Mouse (Mus musculus) ZHBTc4 (cell line): ENCODE data around the gene Fndc5.

ENCODE experiments used
- DNase-seq: peaks from one replicate; pipeline ENCODE4 v3.0.0-alpha.2; 2011; ENCODE audit warnings: low read depth, low spot score

Fndc5 gene

DNA sequence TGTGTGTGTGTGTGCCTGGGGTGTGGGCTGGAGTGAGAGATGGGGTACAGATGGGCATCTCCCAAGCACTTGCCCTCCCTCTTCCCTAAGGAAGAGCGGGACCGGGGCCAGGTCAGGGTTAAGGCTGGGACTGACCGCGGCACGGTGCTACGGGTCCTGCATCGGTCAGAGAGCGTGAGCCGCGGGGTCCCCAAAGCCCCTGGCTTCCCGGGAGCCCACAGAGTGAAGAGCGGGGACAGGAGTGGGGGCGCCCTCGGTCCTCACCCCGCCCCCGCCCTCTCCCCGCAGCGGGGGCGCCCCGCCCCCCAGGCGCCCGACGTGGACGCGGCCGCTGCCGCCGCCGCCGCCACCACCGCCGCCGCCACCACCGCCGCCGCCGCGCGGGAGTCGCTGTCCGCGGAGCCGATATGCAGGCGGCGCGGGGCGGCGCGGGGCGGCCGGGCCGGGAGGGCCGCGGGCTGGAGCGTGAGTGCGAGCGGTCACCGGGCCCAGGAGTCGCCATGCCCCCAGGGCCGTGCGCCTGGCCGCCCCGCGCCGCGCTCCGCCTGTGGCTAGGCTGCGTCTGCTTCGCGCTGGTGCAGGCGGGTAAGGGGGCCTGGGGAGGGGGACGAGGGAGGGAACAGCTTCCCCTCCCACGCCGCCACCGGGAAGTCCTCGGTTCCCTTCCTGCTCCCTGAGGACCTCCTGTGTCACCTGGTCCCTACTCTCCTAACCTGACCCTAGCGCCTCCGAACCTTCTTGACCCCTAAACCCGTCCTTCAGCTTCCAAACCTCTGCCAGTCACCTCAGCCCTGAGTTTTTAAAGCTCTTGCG lies at the start of gene Fndc5:
Gene Fndc5 (plus strand): TSS at position 421 of the 813 bp plus-strand sequence.
- DNase-seq = peak; percentile 31

DNA sequence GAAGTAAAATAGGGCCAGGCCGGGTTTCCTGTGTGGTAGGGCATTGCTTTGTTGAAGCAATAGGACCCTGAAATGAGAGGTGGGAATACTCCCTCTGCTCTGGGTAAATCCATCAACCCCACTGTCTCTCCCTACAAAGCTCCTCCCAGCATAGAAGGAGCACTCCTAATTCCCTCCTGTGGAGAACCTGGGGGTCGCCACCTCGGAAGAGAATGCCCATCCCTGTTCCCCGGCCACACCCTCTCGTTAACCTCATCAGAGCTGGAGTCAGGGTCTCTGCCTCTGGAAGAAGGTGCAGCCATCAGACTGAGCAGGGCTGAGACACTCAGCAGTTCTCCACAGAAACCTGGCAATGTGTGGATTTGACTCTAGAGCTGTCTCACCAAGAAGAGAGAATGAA lies 48.9 kb upstream of the Fndc5 start:
- peak; percentile 71 for DNase-seq

DNA sequence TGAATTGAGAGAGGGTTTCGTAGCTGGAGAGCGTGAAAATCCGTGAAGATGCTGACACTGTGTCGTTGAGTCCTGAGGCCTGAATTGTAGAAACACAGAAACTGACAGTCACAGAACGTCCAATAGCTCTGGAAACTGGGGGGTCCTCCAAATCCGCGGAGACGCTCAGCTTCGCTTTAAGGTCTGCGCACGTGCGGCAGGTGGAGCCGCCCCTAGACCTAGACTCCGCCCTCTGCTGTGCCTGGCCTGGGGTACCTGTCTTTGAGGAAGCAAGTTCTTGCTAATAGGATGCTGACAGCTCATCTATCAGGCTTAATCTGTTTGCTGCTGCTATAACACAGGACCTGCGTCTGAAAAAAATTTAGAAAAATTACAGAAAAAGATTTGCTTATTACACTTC lies 41.5 kb upstream of the Fndc5 start:
- DNase-seq = no peak

DNA sequence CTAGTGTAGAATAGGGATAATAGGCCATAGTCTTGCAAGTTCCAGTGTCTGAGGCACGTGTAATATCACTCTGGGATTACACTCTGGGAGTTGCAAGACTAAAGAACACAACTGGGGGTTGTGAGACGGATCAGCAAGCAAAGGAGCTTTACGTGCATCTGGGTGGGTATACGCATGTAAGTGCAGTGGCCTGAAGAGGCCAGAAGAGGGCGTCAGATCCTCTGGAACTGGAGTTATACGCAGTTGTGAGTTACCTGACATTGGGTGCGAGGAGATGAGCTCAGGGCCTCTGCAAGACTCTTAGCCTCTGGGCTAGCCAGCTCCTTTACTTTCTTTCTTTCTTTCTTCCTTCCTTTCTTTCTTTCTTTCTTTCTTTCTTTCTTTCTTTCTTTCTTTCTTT lies 39.8 kb upstream of the Fndc5 start:
- peak; percentile 65 for DNase-seq

DNA sequence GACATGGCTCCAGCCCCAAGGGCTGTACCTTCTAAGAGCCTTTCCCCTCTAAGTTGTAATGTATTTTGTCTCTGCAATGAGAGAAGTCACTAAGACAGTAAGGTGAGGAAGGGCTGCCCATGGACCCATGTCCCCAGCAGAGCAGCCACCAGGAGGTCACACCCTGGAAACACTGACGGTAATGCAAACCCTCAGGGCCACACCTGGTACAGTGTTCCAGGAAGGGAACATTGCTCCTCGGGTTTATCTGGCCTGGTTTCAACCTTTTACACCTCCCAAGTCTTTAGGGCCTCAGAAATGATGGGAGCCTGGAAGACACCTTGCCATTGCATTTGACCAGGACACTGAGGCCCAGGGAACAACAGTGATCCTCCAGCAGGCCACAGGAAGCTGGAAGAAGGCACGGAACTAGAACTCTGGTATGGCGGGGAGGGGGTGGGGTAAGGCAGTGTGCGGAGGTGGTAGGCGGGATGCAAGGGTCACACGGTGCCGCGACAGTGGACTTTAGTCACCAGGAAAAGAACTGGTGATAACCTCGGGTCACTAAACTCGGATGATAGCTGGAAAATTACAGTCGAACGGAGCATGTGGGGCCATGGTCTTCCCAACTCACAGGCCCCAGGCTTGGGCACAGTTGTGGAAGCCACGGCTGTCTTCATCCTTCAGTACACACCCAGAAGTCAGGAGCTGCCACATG lies 34.5 kb upstream of the Fndc5 start:
- no peak for DNase-seq

DNA sequence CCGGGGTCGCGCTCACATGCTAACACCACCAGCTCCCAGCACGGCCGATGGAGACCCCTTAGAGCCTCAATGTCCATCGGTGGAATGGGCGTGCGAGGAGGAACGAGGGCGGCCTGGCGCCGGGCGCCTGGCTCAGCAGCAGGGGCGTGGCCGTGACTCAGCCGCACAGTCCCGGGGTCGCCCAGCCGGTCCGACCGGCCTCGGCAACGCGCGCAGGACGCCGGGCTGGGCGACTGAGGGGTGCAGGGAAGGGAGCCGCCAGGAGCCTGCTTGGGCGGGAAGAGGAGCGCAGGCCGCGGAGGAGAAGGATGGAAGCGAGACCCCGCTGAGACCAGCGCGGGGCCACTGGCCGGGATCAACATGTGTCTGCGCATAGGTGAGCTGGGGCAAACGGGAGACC lies 31.4 kb upstream of the Fndc5 start, which contains the start of gene Tmem54:
Gene Tmem54 (plus strand): TSS at position 193 of the 400 bp plus-strand sequence.
- no peak for DNase-seq

DNA sequence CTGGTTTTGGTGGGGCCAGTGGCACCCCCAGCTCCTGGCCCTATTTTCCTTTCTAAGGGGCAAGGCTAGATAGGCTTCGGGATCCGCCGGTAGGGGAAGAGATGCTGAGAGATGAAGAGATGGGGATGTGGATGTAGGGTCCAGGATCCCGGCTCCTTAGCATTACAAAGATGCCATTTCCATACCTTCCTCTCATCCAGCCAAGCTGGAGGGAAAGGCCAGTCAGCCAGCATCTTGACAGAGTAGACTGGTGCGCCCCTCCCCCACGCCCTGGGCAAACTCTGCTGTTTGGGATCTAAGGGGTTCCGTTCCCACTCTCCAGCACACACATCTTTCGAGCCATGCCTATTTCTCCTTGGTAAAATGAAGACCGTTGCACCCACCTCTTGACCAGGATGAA lies 30.7 kb upstream of the Fndc5 start:
- DNase-seq = no peak

DNA sequence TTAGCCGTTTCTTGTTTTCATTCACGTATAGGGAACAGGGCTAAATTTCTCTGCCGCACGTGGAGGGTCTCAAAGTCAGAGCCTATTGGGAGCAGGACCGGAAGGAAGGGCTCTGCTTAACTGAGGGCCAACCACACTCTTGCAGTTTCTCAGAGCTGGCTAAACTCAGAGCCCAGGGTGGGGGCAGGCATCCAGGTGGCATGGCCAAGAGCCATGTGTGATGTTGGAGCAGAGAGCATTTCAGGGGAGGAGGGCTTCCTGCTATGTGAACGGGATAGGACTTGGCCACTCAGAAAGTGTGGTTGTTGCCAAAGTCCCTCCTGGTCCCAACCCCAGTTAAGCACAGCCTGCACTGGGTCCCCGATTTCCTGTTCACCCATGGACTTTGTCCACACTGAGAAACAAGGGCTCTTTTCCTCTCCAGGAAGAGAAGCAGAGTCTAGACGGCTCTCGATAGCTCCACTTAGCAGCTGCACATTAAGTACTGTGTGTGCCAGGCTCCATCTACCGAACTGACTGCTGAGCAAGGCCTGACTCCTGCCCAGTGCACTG lies 29.4 kb upstream of the Fndc5 start:
- DNase-seq = no peak

DNA sequence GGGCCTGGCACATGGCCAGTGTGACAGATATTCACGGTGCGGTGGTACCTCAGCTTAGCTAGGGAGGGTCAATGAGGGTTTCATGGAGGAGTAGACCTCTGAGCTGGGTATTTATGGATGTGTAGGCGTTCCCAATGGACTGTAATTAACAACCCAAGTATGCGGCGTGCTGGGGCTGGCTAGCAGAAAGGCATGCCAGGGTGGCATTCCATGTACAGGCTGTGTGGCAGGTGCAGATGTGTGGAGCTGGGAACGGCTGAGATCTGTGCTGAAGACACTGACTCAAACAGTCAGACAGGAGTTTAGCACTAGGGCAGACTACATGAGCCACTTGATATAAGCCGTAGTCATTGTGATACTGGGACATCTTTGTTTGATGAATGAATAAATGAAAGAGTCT lies 28.2 kb upstream of the Fndc5 start:
- DNase-seq = no peak

DNA sequence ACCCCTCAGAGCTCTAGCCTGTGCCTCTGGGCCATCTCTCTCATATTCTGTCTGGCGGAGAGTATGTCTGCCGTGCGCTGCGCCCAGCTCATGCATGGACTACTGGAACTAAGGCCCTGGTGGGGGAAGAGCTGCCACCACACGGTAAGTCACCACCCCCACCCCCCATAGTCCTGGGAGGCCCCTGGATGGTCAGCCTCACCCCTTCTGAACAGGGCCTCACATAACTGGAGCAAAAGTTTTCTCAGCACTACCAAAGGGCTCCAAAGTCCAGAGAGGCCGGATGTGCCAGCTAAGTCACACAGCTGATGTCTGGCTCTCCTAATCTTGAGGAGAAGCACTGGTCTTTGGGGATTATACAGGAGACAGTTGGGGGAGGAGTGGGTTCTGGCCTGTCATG lies 26.0 kb upstream of the Fndc5 start:
- no peak for DNase-seq

DNA sequence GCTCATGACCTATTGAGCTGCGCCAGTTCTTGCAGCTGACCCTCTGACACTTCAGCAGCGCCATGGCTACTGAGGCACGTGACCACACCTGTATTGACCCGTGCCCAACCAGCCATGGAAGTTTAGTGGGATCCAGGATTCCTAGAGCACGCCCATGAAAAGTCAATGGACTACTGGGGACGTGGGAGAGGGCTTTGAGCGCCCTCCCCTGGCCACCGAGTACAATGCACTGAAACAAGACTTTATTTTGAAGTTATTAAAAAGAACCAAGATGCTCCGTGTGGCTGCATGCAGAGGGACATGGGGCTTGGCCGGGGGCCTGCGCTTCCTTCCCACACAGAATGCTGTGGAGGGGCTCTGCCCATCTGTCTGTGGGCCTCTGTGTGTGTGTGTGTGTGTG lies 25.4 kb upstream of the Fndc5 start:
- peak; percentile 82 for DNase-seq

DNA sequence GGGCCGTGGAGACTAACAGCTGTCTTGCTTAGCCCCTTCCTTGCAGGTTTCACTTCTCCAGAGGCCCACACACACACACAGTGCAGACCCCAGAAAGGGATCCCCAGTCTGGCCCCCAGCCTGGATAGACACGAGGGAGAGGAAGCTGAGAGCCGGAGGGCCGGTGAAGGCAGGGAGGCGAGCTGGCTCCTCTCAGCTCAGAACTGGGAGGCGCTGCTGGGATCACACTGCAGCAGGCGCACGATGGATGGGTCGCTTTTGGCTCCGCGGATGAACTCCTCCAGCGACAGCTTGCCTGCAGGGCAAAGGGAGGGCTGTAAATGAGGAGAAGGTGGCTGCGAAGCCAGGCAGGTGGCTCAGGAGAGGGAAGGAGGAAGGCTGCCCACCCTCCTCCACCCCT lies 24.6 kb upstream of the Fndc5 start:
- DNase-seq = peak; percentile 34

DNA sequence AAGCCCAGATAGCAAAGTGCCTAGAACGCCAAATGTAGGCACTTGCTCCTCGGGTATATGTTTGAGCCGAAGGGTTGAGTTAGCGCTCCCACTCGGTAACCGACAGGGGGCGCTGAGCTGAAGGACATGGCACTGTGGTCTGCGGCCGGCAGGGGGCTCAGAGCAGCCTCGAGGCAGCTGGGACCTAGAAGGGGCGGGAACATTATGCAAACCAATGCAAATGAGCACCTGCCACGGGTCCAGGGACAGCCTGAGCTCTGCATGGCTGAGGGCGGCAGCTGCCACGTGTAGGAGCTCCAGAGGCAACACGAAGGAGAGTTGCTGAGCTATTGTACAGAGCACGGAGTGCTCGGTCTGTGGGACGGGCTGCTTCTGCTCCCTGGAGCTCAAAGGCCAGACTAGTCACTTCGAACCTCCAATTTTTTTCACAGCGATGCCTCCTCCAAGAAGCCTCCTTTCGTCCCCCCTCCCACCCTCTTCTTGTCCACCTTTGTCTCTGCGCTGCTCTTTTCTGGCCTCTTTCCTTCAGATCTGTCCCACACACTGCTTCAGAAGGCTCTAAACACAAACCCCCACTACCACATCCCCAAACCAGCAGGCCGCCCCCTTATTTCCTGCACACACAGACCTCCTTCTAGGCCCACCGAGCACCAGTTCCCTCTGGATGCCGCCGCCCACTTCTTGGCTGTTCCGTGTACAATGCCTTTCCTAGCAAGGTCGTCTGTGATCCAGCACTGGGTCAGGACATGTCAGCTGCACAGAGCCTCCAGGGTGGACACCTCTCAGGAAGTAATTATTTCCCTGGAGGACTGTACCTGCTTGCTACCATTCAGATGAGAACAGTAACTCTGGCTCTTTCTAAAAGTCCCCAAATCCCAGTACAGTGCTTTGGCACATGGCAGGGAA lies 23.5 kb upstream of the Fndc5 start:
- DNase-seq = peak; percentile 99

DNA sequence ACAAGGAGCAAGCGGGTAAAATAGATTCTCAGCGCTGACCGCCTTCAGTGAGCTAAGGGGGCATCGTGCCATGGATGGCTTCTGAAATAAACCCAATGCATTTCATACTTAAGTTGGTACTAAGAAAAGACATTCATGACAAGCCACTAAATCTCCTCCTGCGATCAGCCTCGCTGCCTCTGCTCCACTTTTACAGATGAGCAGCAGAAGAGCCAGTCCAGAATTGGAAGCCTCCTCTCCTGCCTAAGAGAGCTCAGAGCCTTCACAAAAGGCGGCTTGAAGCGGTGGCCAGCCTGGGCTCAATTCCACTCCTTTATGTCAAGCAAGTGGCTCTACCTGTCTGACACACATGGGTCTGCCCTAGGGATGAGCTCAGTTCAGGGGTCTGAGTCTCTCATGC lies 20.1 kb upstream of the Fndc5 start:
- no peak for DNase-seq

DNA sequence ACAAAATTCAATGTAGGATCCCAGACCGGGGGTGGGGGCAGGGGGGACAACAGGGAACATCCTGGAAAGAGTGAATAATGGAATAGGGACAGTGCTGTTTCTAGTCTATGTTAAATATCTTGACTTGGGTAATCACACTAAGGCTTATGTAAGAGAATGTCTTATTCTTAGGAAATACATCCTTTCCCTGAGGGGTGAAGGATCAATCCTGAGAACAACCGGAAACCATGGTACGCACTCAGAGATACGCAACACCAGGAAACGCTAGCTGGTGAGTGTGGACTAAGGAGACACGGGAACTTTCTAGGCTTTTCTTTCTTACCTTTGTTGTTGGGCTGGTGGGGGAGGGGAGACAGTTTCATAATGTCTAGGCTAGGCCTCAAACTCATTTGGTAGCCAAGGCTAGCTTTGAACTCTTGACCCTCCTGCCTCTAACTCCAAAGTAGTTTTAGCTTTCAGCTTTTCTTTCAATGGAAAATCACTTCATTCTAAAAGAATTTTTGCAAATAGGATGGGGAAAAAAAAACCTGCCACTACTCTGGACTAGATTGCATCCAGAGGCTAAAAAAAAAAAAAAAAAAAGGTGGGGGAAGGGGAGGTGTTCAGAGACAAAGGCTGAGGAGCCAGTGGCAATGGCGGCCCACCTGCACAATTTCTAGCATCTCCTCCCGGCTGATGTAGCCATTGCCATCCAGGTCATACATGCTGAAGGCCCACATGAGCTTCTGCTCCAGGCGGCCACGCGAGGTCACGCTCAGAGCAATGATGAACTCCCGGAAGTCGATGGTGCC lies 18.9 kb upstream of the Fndc5 start:
- peak; percentile 29 for DNase-seq

DNA sequence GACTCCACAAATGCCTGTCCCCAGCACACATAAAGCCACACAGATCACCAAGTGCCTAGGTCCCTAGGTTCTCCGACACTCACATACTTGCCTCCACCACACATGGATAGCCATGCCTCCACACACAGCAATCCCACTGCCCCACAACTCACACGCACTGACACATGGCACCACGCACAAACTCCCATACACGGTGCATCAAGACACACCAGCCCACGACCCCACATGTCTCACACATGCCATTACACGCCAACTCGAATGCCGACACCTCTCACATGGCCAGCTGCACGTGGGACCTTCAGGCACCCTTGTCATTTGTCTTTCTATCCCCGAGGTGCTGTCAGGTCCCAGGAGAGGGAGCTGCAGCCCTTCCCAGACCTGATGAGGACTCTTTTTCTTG lies 17.1 kb upstream of the Fndc5 start:
- no peak for DNase-seq

DNA sequence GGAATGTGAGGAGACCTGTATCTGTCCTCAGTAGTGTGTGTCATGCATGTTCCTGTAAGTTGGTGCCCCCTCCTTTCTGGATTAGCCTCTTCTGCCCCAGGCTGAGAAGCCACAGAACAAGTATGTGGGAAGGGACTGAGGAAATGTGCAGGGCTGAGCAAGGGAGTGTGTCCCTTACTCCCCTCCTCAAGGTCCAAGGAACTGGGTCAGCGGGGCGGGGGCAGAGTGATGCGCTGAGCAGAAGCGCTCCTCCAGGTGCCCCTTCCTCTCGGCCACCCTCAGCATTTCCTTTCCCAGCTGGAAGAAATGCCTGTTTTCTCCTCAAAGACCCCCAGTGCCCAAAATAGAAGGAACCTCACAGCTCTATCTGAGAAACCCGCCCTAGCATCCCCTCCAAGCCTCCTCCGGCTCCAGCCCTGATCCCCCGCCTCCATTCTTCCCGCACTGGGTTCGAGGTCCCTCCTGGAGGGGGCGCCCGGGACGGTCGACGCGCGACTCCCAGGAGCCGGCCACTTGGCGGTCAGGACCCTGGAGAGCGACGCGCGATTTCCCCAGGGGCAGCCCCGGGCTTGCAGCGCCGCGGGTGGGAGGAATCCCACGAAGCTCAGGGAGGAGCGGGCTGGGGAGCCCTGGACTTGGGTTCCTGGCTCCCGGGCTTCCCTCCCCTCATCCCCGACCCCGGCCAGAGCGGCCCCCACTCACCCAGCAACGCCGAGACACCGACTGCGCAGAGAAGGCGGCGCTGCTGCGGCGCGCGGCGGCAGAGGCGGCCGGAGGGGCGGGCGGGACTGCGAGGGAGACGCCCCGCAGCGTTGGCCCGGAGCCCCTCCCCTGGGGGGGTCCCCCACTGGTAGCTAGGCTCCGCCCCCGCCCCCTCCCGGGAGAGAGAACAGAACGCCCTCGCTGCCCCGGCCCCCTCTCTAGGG lies 16.0 kb upstream of the Fndc5 start:
- peak; percentile 91 for DNase-seq

DNA sequence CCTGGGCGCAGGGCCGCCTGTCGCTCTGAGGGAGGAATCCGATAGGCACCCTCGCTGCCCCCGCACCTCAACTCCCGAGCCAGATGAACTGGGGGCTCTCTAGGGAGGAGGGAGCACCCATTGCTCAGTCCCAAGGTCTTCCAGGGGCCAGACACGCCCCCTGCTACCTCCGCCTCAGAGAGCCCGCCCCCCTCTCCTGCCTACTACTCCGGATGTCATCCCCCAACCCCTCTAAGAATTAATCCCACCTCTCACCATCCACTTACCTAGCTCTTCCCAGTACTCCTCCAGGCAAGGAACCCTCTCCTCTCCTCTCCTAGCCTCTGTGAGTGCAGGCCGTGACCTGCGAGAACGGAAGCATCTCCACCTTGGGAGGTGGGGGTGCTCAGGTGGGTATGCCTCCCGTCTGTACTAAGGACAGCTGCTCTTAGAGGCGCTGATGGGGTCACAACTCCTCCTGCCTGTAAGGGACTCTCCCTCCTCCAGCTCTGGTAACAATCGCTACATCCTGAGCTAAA lies 15.2 kb upstream of the Fndc5 start, which contains the start of gene Hpca:
Gene Hpca (minus strand): TSS at position 468 of the 518 bp plus-strand sequence.
- DNase-seq = peak; percentile 33

DNA sequence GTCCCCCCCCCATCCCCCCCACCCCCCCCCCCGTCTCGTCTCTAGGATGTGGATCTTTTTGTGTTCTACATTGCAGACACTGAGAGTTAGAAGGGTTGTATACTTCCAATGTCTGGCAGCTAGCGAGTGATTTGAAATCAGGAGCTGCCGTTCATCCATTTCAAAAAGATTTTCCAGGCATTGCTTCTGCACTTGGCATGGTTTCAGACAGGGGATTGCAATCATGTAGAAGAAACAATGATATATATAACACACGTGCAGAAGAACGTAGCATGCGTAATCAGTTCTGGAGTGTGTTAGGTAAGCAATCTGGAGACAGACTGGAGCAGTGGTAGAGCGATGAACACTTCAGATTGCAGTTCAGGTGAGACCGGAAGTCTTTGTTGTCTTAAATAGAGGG lies 14.7 kb upstream of the Fndc5 start:
- no peak for DNase-seq

DNA sequence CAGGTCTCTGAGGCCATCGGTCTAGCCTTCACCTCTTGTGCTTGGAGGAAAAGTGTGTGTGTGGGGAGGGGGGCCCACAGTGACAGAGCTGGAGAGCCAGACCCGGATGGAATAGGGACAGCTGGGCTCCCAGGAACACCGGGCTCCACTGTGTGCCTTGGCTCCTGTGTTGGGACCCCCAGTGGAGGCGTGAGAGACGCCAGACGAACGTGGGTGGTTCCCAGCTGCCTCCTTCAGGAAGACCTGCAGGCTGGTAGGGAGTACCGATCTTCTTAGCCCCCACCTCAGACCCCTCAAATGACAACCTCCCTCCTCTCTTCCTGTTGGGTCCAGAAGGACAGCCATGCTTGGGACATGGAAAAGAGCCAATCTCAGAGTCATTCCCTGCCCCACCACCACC lies 14.1 kb upstream of the Fndc5 start:
- no peak for DNase-seq
